In genomic region chr6:40423774-40424173, GRCm38 (mm10) we compare ENCODE assay signal across 9 mouse cellular contexts. TPM values are rescaled to one million over a fixed set of nuclear protein-coding genes. Genes with fewer than 3 reads are reported as not detected.
DNase-seq lines count a peak whose midpoint lies in the region; ATAC-seq and TF ChIP-seq lines count a peak whose summit lies in the region.
"Had no signal": no experiment of that assay in that cellular context is flagged by ENCODE, and none has a peak within 500 bp of the region (broad histone marks: within the 10 kb centered on the region; RNA-seq: fewer than 3 reads in every experiment).

No protein-coding gene starts in this region.

- peak; percentile 64 for TF ChIP-seq CTCF in midbrain, postnatal 0 days (IDR thresholded peaks at IDR 0.05)

- no peak overlapping the region for H3K27ac ChIP-seq in heart, embryonic 11.5 days (ENCODE audit: low read depth, low read length)
- H3K27ac ChIP-seq in midbrain, postnatal 0 days (ENCODE audit: low read depth, low read length), result no peak overlapping the region

- no peak overlapping the region for H3K4me3 ChIP-seq in heart, embryonic 11.5 days (ENCODE audit: low read depth, low read length)
- no peak overlapping the region for H3K4me3 ChIP-seq in midbrain, postnatal 0 days (ENCODE audit: low read depth, low read length)

- peak; percentile 25 to 63 for DNase-seq in heart, adult 18-20 months
- peak; percentile 68 for DNase-seq in 3T3-L1 (ENCODE audit: low read depth, low spot score)
- DNase-seq in MEL-GATA-1-ER (ENCODE audit: extremely low read depth, low read depth), result peak; percentile 47
- DNase-seq in cerebellum, postnatal 36 days, result peak; percentile 57 to 66
- DNase-seq in kidney, adult 9 months, result peak; percentile 65
- DNase-seq in midbrain, postnatal 0 days (ENCODE audit: low spot score), result peak; percentile 40
- DNase-seq in ovary, postnatal 14 days (ENCODE audit: low spot score), result no peak

- no peaks in the 10 kb centered on the region for H3K36me3 ChIP-seq in heart, embryonic 11.5 days (ENCODE audit: control insufficient read depth, insufficient read depth, low read length)
- peaks cover 5% of the 10 kb centered on the region; the same call in 1 of the 2 replicates for H3K36me3 ChIP-seq in midbrain, postnatal 0 days (ENCODE audit: insufficient read depth, low read length)

- no peak overlapping the region for H3K9ac ChIP-seq in heart, embryonic 11.5 days (ENCODE audit: low read depth, low read length)
- no peak overlapping the region for H3K9ac ChIP-seq in midbrain, postnatal 0 days (replicated peaks; ENCODE audit: low read length, poor library complexity, severe bottlenecking)

- no peaks in the 10 kb centered on the region for H3K4me1 ChIP-seq in heart, embryonic 11.5 days (ENCODE audit: control insufficient read depth, insufficient read depth, low read length)
- no peaks in the 10 kb centered on the region for H3K4me1 ChIP-seq in midbrain, postnatal 0 days (ENCODE audit: insufficient read depth, low read length)

- 46% methylated on average over 1 of the region's 1 CpGs for WGBS in heart, embryonic 11.5 days (ENCODE audit: insufficient replicate concordance)
- 71% methylated on average over 1 of the region's 1 CpGs for WGBS in midbrain, postnatal 0 days

- ATAC-seq in heart, embryonic 11.5 days (replicated peaks; ENCODE audit: insufficient number of reproducible peaks, low FRiP score, low TSS enrichment), result no peak
- ATAC-seq in midbrain, postnatal 0 days (ENCODE audit: low FRiP score), result no peak

- H3K9me3 ChIP-seq in heart, embryonic 11.5 days (replicated peaks; ENCODE audit: control insufficient read depth, low read length), result no peaks in the 10 kb centered on the region
- no peaks in the 10 kb centered on the region for H3K9me3 ChIP-seq in midbrain, postnatal 0 days (ENCODE audit: low read length)

- H3K27me3 ChIP-seq in heart, embryonic 11.5 days (ENCODE audit: control insufficient read depth, insufficient read depth, low read length), result no peaks in the 10 kb centered on the region
- no peaks in the 10 kb centered on the region for H3K27me3 ChIP-seq in midbrain, postnatal 0 days (ENCODE audit: insufficient read depth, low read length)

- H3K4me2 ChIP-seq in heart, embryonic 11.5 days, result no peak overlapping the region
- no peak overlapping the region for H3K4me2 ChIP-seq in midbrain, postnatal 0 days (ENCODE audit: low read depth, low read length, poor library complexity, severe bottlenecking)

RNA-seq across cellular contexts. Expression of gene E330009J07Rik, which starts 12.2 kb away (rescaled TPM):
- 1 to 10 TPM; 4.0 to 4.3 TPM for total RNA-seq in heart, adult 18-20 months (2021)
- polyA plus RNA-seq in heart, embryonic 11.5 days (2014; fragmentation: Nextera tagmentation; extraction: Ambion mirVana), result 3.4 and 3.7 TPM in 2 replicates
- total RNA-seq in midbrain, postnatal 0 days (2014; rRNA removed), result 20.0 and 23.6 TPM in 2 replicates
- 6.7 and 7.8 TPM in 2 replicates for polyA plus RNA-seq in midbrain, postnatal 0 days (2015; fragmentation: Nextera tagmentation; extraction: Ambion mirVana)

RNA-seq across cellular contexts. Expression of gene Wee2, which starts 15.1 kb away (rescaled TPM):
- not detected for total RNA-seq in heart, adult 18-20 months (2021)
- not detected in 2 replicates for polyA plus RNA-seq in heart, embryonic 11.5 days (2014; fragmentation: Nextera tagmentation; extraction: Ambion mirVana)
- total RNA-seq in midbrain, postnatal 0 days (2014; rRNA removed), result 0.16 and 0.38 TPM in 2 replicates
- 0.14 TPM in 1 of 2 replicates, not detected in the other for polyA plus RNA-seq in midbrain, postnatal 0 days (2015; fragmentation: Nextera tagmentation; extraction: Ambion mirVana)
- total RNA-seq: layer of hippocampus, postnatal 10 days had no signal

RNA-seq across cellular contexts. Expression of gene Ssbp1, which starts 47.4 kb away (rescaled TPM):
- 10 to 100 TPM; 31.9 to 32.3 TPM for total RNA-seq in heart, adult 18-20 months (2021)
- 108 and 112 TPM in 2 replicates for polyA plus RNA-seq in heart, embryonic 11.5 days (2014; fragmentation: Nextera tagmentation; extraction: Ambion mirVana)
- total RNA-seq in midbrain, postnatal 0 days (2014; rRNA removed), result 14.9 and 18.6 TPM in 2 replicates
- polyA plus RNA-seq in midbrain, postnatal 0 days (2015; fragmentation: Nextera tagmentation; extraction: Ambion mirVana), result 71.7 and 73.7 TPM in 2 replicates
